Mouse (Mus musculus): ENCODE measurements around the gene Epb41l5.

DNA sequence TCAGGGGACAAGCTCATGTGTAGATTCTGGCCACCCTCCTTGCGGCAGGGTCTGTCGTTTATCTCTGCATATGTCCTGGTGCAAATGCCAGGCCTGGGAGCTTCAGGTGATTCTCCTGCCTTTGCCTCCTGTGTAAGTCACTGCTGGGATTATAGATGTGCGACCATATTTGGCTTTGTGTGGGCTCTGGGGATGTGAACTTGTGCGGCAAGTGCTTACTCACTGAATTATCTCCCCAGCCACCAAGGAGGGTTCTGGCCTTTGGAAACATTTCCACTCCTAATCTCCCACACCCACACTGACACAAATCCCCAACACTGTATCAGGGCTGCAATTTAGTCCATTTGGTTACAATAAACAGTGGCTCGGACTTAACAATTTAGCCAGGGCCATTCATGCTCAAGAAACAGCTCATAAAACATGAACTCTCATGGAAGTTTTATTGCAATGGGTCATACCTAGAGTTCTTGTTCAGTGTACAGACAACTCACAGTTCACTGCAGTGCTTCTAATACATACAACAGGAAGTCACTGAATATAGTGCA, 104.1 kb downstream of the Epb41l5 start:
- TF ChIP-seq POLR2A (IDR thresholded peaks at IDR 0.05; ENCODE audit: low read depth, low read length) (no peak), CTCF (IDR thresholded peaks at IDR 0.05; ENCODE audit: extremely low read depth, insufficient read depth, insufficient read length, insufficient replicate concordance) (no peak)
